Mouse (Mus musculus) frontal cortex, postnatal 36 days (tissue): ENCODE data around the gene Tarbp1.
"Not testable (repeated sequence)": the region's sequence is repeated elsewhere in the genome, so short reads cannot be mapped to it uniquely, and the experiment has no call there.

Source experiments
- DNase-seq, 2 experiments: peaks; one replicate each; pipeline ENCODE4 v3.0.0; 2022; ENCODE audit warnings: low spot score in 2 of 2

Tarbp1 gene

DNA sequence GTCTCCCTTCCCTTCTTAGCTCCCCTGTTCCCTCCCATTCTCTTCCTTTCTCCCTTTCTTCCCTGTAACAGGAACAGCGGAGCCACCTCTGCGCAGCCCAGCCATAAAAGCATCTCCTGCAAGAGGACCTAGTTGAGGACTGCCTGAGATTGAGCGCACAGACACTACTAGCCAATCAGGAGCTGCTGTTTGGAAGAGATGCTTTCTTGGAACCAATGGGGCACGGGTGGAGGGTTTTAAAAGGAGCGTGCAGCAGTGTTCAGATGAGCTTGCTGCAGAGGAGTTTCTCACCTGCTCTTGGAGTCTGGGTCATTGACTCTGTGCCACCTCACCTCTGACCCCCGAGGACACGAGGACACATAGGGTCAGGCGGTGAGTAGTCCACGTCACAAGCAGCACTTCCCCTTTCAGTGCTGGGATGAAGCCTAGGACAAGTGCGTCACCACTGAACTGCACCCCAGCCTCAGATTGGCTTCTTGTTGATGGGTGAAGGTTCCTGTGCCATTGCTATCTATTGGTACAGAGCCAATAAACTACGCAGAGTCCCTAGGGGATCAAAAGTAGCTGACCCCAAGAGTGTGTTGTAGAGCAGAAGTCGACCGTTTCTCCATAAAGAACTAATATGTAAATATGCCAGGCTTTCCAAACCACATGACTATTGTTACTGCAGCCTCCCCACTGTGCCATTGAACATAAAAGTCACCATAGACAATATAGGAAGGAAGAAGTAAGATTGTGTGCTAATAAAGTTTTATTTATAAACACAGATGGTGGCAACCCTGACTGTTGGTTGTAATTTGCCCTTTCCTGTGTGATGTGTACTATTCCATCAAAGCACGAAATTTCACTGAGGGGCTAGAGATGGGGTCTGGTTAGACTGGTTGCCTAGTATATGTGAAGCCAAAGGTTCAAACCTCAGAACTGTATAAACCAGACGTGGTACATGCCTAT lies 19.6 kb upstream of the Tarbp1 start:
- DNase-seq, result no peak

DNA sequence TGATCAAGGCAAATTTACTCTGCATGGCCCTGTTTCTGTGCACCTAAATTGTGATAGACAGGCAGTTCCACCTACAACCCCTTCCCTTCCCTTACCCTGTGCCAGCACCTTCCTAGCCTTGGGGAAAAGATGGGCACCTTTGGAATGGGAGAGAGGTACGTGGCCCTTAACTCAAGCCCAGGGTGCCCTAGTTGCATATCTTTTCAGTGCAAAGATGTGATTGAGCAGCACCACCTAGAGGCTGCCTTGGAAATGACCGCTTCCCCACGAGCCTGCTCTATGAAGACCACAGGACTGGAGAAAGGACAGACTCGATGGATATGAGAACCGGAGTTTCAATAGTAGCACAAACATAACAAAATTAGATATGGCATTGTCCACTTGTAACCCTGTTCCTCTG lies 8.1 kb upstream of the Tarbp1 start:
- peak; percentile 76 to 84 for DNase-seq

DNA sequence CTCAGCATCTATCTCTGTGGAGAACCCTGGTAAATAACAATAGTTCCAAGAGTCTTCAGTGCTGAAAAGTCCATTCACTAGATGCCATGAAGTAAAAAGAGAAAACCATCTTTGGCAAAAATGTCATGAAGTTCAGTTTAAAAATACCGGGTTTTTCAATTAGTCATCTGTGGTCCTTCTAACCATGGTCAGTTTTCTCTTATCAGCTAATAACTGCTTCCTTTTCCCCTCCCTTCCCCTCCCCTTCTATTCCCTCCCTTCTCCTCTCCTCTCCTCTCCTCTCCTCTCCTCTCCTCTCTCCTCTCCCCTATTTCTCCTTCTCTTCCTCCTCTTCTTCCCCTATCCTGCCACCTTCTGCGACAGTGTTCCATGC lies 7.5 kb upstream of the Tarbp1 start:
- DNase-seq, result no peak

DNA sequence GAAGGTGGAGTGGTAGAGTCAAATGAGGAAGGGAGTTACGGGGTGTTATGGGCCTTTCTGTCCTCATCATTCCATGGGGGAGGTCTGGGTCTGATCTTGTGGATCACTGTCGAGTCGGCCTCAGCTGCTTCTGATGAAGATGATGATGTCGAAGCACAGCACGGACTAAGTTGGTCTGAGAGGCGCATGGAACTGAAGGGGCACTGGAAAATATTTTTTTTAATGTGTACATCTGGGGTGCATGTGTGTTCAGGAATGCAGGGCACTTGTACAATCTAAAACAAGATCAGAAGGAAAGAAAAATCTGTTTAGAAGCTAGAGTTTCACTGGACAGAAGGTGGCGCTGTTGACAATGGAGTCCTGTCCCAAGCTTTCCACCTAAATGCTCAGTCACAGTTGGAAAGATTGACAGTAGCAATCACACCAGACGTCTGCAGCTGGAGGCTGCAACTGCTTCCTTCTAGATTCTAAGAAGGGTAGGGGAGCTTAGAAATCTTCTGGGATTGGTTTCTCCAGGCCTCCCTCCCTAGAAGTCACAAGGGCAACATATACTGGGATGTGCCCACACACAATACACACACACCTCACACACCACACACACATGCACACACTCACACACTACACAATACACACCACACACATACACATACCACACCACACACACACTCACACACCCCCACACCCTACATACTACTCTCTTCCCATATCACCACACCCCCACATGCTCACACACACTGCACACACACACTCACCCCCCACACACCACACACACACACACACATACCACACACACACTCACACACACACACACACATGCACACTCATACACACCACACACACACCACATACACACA lies 6.9 kb upstream of the Tarbp1 start:
- DNase-seq, result peak; percentile 57 to 74

DNA sequence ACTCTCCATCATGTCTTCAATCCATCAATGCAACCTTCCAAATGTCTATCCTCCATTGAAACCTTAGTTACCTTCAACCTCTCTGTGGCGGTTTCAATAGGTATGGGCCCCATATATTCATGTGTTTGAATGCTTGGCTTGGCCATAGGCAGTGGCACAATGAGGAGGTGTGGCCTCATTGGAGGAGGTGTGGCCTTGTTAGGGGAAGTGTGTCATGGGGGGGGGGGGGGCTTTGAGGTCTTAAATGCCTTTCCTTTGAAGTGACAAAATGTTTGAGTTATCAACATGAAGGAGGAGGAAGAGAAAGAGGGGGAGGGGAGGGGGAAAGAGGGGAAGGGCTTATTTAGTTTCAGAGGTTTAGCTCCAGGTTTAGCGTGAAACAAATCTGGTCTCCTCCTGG lies 5.5 kb upstream of the Tarbp1 start:
- no peak for DNase-seq

DNA sequence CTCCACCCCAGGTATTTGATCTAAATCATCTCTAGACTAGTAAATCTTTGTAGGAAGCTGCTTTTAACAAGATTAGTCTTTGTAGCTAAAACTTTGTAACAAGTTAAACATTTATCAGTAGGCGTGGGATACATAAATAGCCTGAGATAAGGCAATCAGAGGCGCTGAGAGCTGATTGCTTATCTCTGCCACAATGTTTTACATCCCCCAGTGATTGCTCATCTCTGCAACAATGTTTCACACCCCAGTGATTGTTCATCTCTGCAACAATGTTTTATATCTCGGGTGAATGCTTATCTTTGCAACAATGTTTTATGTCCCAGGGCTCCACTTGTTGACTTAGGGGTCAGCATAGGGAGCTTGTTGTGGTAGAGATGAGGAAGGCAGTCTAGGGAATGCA lies 3.8 kb upstream of the Tarbp1 start:
- DNase-seq, result no peak

DNA sequence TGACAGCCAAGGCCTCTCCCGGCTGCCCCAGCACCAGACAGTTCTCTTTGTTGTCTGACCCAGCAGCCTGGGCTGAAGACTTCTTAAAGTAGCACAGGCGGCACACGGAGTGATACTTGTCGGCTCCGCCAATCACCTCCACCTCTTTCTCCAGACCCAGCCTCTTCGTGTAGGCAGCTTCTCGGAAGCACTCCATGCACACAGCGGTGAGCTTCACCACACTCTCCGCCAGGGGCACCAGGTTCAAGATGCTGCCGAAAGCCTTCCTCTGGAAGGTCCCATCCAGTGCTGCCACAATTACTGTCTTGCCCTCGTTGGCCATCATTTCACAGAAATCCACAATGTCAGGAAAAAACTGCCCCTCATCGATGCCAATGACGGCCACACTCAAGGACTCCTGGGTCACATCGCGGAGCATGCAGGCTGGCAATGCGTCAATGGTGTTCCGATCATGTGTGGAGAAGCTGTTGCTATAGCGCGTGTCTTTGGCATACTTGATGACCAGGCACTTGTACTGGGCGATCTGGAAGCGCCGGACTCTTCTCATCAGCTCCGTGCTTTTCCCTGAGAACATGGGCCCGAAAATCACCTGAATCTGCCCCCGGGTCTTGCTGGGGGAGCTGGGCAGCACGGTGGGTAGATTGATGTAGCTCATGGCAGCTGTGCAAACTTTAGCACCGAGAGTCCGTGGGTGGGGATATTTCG lies 1.4 kb upstream of the Tarbp1 start:
- DNase-seq, result peak in 1 of 2 experiments; percentile 6

DNA sequence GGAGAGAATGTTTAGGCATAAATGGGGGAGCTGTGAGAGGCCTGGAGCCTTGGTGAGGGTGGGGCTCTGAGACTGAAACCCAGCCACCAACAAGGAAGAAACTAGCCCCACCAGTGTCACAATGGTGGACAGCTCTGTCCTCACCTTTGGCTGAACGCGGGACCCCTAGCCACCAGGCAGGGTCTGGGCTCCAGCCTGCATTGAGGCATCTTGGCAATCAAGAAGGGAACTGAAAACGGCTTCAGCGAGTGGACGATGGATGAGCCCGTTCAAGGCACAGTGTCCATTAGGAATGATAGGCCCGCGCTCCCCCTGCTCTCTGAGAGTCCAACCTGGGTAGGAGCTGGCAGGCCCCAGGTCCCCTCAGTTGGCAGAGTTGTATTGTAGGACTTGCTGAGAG lies 873 bp upstream of the Tarbp1 start:
- not testable (repeated sequence) for DNase-seq

DNA sequence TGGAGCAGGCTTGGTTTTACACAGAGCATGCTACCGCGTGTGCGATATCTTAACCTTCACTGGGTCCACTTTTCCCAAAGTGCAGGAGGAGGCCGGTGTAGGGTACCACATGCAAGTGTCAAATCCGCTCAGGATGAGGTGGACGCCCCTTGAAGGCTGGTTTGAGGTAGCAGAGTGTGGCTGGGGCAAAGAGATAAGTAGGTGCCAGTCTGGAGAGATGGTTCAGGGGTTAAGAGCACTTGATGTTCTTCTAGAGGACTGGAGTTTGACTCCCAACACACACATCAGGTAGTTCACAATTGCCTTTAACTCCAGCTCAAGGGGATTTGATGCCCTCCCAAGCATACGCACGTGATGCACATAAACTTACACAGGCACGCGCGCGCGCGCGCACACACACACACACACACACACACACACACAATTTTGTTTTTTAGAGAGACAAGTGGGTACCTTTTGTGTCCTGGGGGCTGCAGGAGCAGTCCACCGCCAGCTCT lies 1.0 kb downstream of the Tarbp1 start:
- no peak for DNase-seq

DNA sequence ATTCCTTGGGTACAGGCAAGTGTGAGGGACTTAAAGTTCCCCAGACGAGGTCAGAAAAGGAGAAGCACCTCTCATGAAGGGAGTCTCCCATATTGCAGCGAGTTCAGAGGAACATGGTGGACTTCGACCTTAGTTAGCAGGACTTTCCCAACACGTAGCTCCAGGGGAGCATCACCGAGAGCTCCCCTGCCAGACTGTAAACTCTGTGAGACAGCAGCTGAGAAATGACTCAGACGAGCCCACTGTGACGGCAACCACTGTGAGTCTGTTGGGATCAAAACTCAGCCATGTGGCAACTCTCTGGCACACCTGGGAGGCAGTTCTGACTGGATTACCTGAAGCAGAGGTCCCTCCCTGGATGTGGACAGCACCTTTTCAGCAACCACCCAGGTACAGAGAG lies 10.8 kb downstream of the Tarbp1 start:
- DNase-seq, result no peak

DNA sequence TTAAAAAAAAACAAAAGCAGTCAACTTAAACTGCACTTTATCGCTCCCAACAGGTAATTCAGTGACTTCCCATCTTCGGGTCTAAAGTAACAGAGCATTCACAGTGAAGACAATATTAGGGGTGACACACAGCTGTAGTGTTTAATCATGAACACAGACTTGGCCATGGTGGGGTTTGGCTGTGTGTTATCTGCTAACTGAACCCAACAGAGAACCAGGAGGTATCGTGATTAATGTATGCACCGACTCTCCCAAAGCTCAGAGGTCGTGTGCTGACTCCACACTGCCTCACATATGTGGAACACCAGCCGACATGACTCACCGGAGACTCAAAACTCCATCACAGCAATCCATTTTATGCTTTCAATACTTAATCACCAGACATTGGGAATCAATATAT lies 13.1 kb downstream of the Tarbp1 start:
- DNase-seq, result no peak

DNA sequence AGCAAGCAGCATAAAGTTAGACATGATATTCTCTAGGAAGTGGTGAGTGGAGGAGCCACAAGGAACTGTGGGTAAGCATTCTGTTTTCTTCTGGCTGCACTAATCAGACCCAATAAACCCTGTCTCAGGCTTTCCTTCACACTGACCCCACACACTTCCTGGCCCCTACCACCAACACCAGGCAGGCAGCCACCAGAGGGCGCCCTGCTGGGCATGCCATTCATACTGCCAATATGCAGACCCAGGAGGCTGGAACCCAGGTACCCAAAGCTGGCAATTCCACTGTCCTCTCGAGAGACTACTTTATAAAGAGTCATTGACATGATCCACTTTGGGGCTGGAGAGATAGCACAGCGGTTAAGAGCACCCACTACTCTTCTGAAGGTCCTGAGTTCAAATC lies 14.6 kb downstream of the Tarbp1 start:
- peak in 1 of 2 experiments; percentile 27 for DNase-seq

DNA sequence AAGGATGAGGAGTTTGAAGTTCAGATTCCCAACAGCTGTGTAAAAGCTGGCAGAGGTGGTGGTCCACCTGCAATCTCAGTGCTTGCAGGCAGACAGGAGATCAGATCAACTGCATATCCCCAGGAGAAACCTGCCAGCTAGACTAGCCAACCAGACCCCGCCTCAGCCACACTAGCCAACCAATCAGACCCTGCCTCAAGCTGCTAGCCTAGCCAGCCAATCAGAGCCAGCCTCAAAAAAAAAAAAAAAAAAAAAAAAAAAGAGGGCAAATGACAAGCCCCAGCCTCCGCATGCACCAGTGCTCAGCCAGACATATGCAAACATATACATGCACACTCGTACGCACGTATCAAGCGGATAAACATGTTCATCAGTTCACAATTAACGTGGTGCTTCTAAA lies 19.5 kb downstream of the Tarbp1 start:
- DNase-seq, result no peak

DNA sequence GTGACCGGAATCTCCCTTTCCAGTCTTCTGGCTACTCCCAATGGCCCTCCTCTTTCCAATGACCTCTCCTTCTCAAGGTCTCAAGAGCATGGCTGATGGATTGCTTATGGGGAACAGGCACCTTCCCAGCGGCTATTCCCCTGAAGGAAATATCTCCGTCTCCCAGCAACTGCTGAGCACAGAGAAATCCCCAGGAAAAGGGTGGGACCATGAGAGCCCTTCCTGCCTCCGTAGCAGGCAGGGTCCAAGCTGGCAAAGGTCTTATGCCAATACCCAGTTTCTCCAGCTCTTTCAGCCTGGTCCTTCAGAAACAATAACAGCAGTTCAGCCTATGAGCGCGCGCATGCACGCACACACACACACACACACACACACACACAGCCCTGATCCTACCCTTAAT lies 23.7 kb downstream of the Tarbp1 start:
- DNase-seq, result no peak

DNA sequence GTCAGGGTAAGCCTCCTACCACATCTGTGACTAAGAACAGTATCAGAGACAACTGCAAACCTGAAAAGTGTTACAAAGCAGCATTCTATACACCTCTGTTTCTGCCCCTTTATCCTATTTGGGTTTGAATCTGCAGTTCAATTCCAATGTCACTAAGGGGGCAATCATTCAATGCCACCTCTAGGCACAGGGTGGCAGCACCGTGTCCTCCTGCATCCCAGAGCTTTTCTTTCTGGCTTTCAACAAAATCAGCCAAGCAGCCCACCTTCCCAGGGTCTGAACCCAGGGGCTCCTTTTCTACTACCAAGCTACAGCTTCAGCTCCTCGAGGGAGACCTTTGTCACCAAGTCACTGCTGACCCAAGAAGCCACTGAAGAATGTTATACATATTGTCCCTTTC lies 35.9 kb downstream of the Tarbp1 start:
- no peak for DNase-seq

DNA sequence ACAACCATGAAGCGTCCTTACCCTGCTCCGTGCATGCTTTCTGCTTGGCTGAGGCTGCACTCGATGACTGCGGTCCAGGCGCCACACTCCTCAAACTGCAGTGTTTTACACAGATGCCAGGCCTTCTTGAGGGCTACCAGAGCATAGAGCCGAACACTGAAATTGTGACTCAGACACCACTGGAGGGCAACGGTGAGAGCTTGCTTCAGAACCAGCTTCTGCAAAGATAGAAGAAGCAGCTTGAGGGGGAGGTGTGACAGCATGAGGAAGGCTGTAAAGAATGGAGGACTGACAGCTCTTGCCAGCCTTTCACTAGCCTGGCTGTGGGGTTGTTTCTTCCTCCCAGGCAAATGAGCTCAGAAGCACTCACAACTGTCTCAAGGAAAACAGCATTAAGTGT lies 41.0 kb downstream of the Tarbp1 start:
- peak; percentile 57 to 70 for DNase-seq

DNA sequence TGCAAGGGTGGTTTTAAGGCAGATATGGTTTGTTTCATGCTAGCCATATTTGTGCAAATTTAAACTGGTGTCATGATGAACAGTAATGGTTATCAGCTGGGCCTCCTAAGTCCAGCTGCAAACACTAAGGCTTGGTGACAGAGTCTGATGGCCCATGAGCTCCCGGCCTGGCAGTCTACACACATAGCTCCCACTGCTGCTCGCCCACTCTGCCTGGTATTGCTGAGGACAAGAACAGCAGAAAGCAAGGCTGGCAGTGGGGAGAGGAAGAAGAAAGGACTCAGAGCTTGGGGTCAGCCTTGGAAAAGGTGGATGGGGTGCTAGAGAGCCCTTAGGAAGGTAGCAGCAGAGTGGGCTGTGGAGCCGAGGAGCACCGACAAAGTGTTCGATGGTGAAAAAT lies 45.2 kb downstream of the Tarbp1 start:
- no peak for DNase-seq

DNA sequence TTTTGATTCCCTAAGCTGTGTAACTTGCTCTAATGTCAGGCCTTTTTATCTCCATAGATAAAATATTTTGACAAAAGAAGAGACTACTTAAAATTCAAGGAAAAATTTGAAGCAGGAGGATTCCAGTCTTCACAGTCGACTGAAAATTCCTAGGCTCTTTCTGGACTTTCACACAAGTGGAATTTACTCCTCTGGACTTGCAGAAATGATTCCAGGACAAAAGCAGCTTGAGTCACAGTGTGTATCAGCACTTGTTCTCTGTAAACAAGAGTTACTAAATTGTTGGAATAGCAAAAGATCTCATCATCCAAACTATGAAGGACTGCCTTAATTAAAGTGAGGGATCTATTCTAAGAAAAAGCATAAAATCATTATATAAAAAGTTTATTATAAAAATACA lies 49.9 kb downstream of the Tarbp1 start:
- no peak for DNase-seq

DNA sequence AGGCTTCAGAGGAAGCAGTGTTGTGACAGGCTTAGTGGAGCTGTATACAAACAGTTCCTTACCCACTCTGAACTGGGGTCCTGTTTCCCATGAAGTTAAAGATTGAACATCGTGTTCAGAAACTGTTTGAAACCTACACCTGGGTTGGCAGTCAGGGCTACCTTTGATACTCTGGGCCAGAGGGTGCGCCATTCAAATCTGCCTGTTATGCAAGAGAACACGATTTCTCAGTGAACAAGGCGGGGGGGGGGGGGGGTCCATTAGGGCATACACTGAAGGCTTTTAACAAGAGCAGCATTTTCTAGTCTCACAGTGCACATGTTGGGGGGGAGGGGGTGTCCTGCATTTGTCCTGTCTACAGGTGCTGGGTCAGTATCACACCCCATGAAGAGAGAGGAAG lies 50.7 kb downstream of the Tarbp1 start:
- no peak for DNase-seq

DNA sequence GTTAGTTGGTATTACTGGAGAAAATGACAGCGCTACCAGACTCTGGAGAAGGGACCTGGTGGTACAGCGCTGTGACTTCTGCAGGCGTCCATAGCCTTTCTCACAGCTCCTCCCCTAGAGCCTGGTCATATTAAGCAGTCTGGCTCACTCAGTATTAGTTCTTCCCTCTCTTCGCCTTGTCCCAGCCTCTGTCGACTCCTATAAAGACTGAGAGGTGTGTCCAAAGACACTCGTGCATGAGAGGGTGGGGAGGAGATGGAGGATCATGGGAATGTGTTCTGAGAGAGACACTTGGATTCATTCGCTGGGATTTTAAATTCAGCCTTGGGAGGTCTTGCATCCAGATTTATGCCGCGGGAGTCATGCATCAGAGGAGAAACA lies 52.0 kb downstream of the Tarbp1 start:
- peak in 1 of 2 experiments; percentile 47 for DNase-seq

DNA sequence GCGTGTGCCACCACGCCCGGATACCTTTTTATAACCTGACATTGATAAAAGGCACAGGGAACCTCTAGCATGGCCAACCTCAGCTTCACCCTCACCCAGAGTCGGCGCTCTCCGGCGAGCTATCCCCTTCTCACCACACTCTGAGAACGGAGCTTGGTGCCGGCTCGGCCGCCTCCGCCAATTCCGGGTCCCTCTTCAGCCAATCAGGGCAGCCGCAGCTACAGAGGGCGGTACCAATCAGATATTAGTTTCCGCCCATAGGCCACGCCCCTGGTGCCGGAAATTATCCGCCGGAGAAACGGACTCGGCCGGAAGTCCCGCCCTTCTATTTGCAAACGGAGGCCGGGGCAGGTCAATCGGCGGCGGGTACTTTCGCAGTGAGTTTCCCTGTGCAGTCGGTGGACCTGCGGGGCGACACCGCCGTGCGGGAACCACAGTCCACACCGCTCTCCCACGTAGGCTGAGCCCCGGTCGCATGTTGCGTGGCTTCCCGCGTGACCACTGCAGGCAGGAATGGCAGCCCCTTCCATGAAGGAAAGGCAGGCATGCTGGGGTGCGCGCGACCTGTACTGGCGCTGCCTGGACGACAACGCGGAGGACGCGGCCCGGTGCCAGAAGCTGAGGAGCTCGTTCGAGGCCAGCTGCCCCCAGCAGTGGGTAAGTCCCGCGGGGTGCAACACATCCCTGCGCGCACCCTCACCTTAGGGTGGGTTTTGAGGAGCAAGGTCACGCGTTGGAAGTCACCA lies 52.5 kb downstream of the Tarbp1 start, which contains the start of gene Coa6:
Gene Coa6 (plus strand): TSS at position 342 of the 746 bp plus-strand sequence.
- peak; percentile 97 to 98 for DNase-seq
